Mouse (Mus musculus) stomach, embryonic 15.5 days (tissue): ENCODE results near the gene Tm9sf1. TPM values are rescaled to one million over a fixed set of nuclear protein-coding genes. Genes with fewer than 3 reads are reported as not detected.

Experiments
- polyA plus RNA-seq: library from polyadenylated mRNA; unstranded; fragments of >200 nt; fragmentation: Nextera tagmentation; extraction: Ambion mirVana; gene quantifications from 2 replicates; pipeline ENCODE4 v1.2.1, GENCODE M21; 2015

Gene Tm9sf1
- polyA plus RNA-seq, 1 experiment from 2014 or later, result 123 TPM

Other genes starting within 250 kb of the Tm9sf1 start
- gene Dhrs4, start 165.0 kb downstream of the Tm9sf1 start, polyA plus RNA-seq, result 121 TPM in 2 replicates
- 2.1 and 2.2 TPM in 2 replicates for gene Carmil3, start 153.2 kb downstream of the Tm9sf1 start, polyA plus RNA-seq
- 0.23 and 0.42 TPM in 2 replicates for gene Cpne6, start 133.4 kb downstream of the Tm9sf1 start, polyA plus RNA-seq
- not detected in 2 replicates for gene Nrl, start 118.8 kb downstream of the Tm9sf1 start, polyA plus RNA-seq
- gene Pck2, start 103.5 kb downstream of the Tm9sf1 start, polyA plus RNA-seq, result 48.5 and 52.8 TPM in 2 replicates
- gene Dcaf11, start 83.8 kb downstream of the Tm9sf1 start, polyA plus RNA-seq, result 63.6 and 75.7 TPM in 2 replicates
- 1.2 and 1.4 TPM in 2 replicates for gene A730061H03Rik, start 83.4 kb downstream of the Tm9sf1 start, polyA plus RNA-seq
- 0.50 and 1.2 TPM in 2 replicates for gene Fitm1, start 68.2 kb downstream of the Tm9sf1 start, polyA plus RNA-seq
- 159 and 176 TPM in 2 replicates for gene Psme1, start 65.7 kb downstream of the Tm9sf1 start, polyA plus RNA-seq
- gene Emc9, start 58.5 kb downstream of the Tm9sf1 start, polyA plus RNA-seq, result 9.4 and 11.2 TPM in 2 replicates
- gene Psme2, start 52.7 kb downstream of the Tm9sf1 start, polyA plus RNA-seq, result 265 and 289 TPM in 2 replicates
- gene Rnf31, start 52.1 kb downstream of the Tm9sf1 start, polyA plus RNA-seq, result 16.7 and 18.4 TPM in 2 replicates
- 11.6 and 12.1 TPM in 2 replicates for gene Irf9, start 40.2 kb downstream of the Tm9sf1 start, polyA plus RNA-seq
- 9.2 and 10.7 TPM in 2 replicates for gene Rec8, start 25.8 kb downstream of the Tm9sf1 start, polyA plus RNA-seq
- 81.1 and 82.4 TPM in 2 replicates for gene Ipo4, start 7.8 kb downstream of the Tm9sf1 start, polyA plus RNA-seq
- gene Gm49378, start 5.9 kb downstream of the Tm9sf1 start, polyA plus RNA-seq, result 1.3 and 1.7 TPM in 2 replicates
- 0.40 and 0.59 TPM in 2 replicates for gene Tssk4, start 6.4 kb upstream of the Tm9sf1 start, polyA plus RNA-seq
- 51.3 and 54.3 TPM in 2 replicates for gene Mdp1, start 16.7 kb upstream of the Tm9sf1 start, polyA plus RNA-seq
- 53.5 and 54.6 TPM in 2 replicates for gene Gmpr2, start 28.1 kb upstream of the Tm9sf1 start, polyA plus RNA-seq
- gene Nedd8, start 28.3 kb upstream of the Tm9sf1 start, polyA plus RNA-seq, result 495 and 515 TPM in 2 replicates
- 33.9 and 40.4 TPM in 2 replicates for gene Tinf2, start 38.0 kb upstream of the Tm9sf1 start, polyA plus RNA-seq
- gene Tgm1, start 70.1 kb upstream of the Tm9sf1 start, polyA plus RNA-seq, result 17.9 and 30.5 TPM in 2 replicates
- 30.0 and 35.8 TPM in 2 replicates for gene Rabggta, start 78.5 kb upstream of the Tm9sf1 start, polyA plus RNA-seq
- gene Dhrs1, start 101.9 kb upstream of the Tm9sf1 start, polyA plus RNA-seq, result 92.9 and 96.4 TPM in 2 replicates
- 34.3 and 36.7 TPM in 2 replicates for gene Nop9, start 101.9 kb upstream of the Tm9sf1 start, polyA plus RNA-seq
- gene Cideb, start 114.7 kb upstream of the Tm9sf1 start, polyA plus RNA-seq, result 11.8 and 12.9 TPM in 2 replicates
- gene Ltb4r2, start 117.6 kb upstream of the Tm9sf1 start, polyA plus RNA-seq, result 0.85 and 0.96 TPM in 2 replicates
- 3.8 and 4.7 TPM in 2 replicates for gene Ltb4r1, start 122.2 kb upstream of the Tm9sf1 start, polyA plus RNA-seq
- 6.3 and 8.0 TPM in 2 replicates for gene Adcy4, start 140.3 kb upstream of the Tm9sf1 start, polyA plus RNA-seq
- gene Ripk3, start 145.1 kb upstream of the Tm9sf1 start, polyA plus RNA-seq, result 32.0 and 36.9 TPM in 2 replicates
- 35.5 and 40.9 TPM in 2 replicates for gene Nfatc4, start 179.3 kb upstream of the Tm9sf1 start, polyA plus RNA-seq
- 15.4 and 18.5 TPM in 2 replicates for gene Nynrin, start 210.2 kb upstream of the Tm9sf1 start, polyA plus RNA-seq
- gene Cbln3, start 240.6 kb upstream of the Tm9sf1 start, polyA plus RNA-seq, result 0.42 and 0.46 TPM in 2 replicates
- 16.5 and 18.1 TPM in 2 replicates for gene Khnyn, start 241.1 kb upstream of the Tm9sf1 start, polyA plus RNA-seq